Mouse (Mus musculus): ENCODE measurements around the gene Pecr.
A peak's percentile ranks its signal among the peaks of the same experiment; 100 is the strongest.
"Not testable (repeated sequence)": the region's sequence is repeated elsewhere in the genome, so short reads cannot be mapped to it uniquely, and the experiment has no call there.

Gene Pecr

DNA sequence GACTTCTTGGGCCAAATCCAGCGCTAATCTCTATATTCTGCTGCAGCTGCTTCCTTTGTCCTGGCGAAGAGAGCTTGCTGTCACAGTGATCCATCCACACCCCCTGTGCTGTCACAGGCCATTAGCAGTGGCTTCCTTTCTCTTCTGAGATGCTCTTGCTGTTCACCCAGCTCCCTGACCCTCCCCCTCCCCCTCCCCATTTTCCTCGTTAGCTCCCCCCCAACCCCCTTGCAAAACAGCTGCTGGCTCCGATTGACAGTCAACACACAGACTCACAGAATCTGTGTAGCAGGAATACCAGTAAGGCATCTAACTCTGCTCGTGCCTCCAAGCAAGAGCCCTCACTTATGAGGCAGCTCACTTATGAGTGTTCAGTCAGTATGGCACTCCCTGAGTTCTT, 2.8 kb upstream of the Pecr start:
- no peak for DNase-seq

DNA sequence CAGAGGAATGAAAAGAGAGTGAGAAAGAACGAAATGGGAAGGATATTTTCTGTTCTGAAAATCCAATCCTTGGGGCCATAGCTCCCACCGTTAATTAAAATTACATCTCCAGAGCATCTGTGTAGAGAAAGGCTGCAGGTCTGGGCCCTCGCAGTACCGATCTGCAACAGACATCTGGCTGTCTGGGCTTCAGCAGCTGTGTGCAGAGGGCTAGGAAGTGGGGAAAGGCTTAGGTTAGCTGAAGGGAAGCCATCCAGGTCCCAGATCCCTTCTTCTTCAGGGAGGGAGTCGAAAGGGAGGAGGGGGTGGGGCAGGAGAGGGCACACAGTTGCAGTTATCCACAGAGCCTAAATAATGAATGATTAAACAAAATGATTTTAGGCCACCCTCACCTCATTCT, 425 bp upstream of the Pecr start:
- DNase-seq, result no peak

DNA sequence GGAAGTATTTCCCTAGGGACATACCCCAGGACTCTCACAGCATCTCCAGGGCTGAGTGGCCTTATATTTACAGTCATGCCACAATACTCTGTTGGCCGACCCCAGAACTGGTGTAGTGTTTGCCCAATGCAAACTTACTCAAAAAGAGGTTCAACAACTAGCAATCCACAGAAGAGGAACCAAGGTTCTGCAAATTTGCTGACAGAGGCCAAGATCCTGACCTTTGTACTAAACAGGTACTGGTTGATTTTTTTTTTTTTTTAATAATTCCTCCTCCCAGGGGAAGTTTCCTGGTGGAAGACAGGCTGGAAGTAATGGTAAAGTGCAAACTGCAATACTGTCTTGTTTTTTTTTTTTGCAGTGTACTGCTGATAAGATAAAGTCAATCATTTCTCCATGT, 1.5 kb downstream of the Pecr start:
- DNase-seq, result no peak

DNA sequence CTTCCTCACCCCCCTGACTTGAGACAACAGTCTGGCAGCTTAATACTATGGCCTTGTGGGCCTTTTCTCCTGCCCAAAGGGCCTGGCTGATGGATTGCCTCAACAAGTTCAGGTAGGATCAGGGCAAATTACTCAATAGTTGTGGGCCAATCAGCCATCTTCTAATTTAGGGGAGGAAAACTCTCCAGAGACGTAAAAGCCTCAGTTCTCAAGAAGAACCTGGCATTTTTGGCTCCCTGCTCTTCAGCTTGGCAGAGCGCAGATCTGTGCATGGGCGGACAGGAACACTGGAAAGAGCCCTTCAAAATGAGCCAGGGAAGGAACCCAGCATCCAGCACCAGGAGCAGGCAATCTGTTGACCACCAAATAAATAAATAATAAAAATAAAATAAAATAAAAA, 6.0 kb downstream of the Pecr start:
- no peak for DNase-seq

GRCm38 (mm10) chr1:72263099-72263498, 21.0 kb downstream of the Pecr start:
- no peak for DNase-seq

DNA sequence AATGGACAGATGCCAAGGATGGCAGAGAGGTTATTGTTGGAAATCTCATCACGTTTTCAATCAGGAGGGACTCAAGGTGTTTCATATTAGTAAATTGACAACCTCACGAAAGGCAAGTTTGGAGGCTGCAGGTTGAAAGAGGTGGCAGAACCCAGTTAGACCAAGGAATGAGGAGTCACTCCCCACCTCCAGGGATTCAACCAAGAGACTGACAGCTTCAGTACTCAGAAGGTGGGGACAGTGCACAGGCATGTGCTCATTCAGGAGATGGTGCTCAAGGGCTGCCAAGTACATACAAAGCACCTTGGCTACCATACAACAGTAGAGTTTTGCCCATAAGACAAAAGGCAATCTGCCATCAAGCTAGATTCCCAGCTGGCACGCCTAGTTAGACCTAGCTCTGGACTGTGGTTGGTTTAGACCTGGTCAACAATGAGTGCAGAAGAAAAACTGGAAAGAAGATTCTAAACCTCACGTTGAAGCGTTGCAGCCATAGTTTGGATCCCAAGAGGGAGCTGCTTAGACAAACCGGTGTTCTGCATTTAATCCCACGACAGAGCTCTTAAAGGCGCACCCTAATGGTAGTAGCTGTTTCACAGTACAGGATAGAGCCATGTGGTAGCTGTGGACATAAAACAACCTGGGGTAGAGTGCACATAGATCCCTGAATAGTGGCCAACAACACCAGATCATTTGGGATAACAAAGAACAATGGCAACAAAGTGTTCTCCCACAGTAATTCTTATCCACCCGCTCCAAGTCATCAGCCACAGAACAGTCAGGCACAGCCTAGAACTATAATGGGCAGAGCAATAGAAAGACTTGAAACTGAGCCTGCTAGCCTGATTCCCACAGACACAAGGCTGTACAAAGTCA, 27.5 kb downstream of the Pecr start:
- DNase-seq, result no peak

DNA sequence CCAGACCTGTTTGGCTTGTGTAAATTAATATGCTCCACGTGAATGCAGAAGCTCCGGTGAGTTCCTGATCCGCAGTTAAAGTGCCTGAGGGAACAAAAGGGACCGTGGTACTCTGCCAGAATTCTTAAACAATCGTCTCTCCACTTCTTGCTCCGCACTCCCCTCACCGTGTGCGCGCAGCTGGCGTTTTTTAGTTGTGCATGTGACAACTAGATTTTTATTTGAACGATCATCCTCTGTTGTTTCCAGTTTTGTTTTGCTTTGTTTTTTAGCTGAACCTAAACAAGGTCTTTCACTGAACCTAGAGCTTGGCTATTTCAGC, 28.3 kb downstream of the Pecr start:
- no peak for DNase-seq

GRCm38 (mm10) chr1:72255062-72255853, 28.9 kb downstream of the Pecr start:
- DNase-seq, result no peak

GRCm38 (mm10) chr1:72254545-72255061, 29.5 kb downstream of the Pecr start:
- DNase-seq, result peak; percentile 76 to 90

GRCm38 (mm10) chr1:72253881-72254491, 30.1 kb downstream of the Pecr start:
- DNase-seq, result peak in 1 of 2 experiments; percentile 19

GRCm38 (mm10) chr1:72251806-72252205, 32.3 kb downstream of the Pecr start:
- DNase-seq, result no peak

DNA sequence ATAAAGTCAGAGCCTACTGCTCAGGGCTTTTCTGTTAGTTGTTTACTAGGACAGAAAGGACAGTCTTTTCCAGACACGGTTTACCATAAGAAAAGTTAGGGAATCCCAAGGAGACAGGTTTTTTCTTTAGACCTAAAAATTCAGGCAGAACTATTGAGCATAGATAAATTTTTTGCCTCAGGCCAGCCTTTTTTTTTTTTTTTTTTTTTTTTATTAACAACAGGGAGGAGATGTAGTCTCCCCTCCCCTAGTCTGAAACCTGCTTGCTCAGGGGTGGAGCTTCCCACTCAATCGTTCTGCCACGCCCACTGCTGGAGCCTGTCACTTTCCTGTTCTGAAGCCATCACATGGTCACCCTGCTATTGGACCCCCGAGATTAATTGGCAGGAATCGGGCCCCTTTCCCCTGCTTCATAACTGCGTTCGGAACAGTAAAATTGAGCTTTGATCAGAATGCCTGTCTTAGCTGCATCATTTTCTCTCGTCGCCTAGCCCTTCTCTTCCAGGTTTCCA, 35.8 kb downstream of the Pecr start:
- not testable (repeated sequence) for DNase-seq

- DNase-seq, result no peak
Observed at GRCm38 (mm10) chr1:72244317-72245036, 39.6 kb downstream of the Pecr start.

- DNase-seq, result peak; percentile 92 to 97
Observed at GRCm38 (mm10) chr1:72243656-72244316, 40.3 kb downstream of the Pecr start.

- DNase-seq, result no peak
Observed at GRCm38 (mm10) chr1:72242581-72243143, 41.5 kb downstream of the Pecr start.

GRCm38 (mm10) chr1:72239113-72239512, 45.0 kb downstream of the Pecr start:
- not testable (repeated sequence) for DNase-seq

GRCm38 (mm10) chr1:72238016-72238580, 46.0 kb downstream of the Pecr start:
- DNase-seq, result no peak

- no peak for DNase-seq
Observed at GRCm38 (mm10) chr1:72237007-72237775, 46.9 kb downstream of the Pecr start.

DNA sequence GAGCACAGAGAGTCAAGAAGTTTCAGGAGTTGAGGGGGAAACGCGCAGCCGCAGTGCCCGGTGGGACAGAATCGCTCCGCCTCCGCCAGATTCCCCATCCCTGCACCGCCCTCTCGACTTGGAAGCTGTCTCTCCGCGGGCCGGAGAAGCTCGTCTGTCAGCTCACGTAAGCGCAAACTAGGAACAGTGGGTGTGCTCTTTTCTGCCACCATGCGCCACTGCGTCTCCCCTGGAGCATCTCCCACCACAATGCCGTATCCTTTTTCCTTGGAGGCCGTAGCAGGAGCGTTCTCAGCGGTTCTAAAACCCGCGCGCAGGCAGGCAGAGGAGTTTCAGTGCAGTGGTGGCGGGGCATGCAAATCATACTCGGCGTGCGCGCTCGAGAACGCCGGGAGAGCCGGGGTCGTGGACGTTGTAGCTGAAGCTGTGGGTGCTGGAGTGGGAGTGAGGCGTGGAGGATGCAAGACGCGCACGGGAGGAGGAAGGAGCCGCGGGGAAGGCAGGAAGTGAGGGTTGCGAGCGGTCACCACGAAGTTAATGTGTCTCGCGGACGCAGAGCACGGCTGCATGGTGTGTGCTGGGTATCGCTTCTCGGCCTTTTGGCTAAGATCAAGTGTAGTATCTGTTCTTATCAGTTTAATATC, 47.6 kb downstream of the Pecr start:
- peak; percentile 51 to 64 for DNase-seq

DNA sequence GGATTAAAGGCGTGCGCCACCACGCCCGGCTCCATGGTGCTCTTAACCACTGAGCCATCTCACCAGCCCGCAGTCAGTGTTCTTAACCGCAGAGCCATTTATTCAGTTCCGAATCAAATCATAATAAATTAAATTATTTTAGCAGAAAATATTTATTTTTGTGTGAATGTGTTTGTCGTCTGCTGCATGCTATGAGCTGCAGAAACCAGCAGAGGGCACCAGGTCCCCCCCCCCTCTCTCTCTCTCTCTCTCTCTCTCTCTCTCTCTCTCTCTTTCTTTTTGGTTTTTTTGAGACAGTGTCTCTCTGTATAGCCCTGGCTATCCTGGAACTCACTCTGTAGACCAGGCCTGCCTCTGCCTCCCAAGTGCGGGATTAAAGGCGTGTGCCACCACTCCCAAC, 51.5 kb downstream of the Pecr start:
- not testable (repeated sequence) for DNase-seq
